Mouse (Mus musculus) megakaryocyte, embryonic 14.5 days (primary cell): Measurements from ENCODE around the gene Ovch2.

ENCODE experiments used
- FLI1 ChIP-seq: IDR thresholded peaks from 2 replicates; pipeline ENCODE4 v1.6.1; 2012; ENCODE audit warnings: low read length, inconsistent platforms, mixed read lengths
- GATA1 ChIP-seq: IDR thresholded peaks from 3 replicates; pipeline ENCODE4 v1.6.1; 2012; ENCODE audit warnings: mixed read lengths, low read length, inconsistent platforms, borderline replicate concordance

DNA sequence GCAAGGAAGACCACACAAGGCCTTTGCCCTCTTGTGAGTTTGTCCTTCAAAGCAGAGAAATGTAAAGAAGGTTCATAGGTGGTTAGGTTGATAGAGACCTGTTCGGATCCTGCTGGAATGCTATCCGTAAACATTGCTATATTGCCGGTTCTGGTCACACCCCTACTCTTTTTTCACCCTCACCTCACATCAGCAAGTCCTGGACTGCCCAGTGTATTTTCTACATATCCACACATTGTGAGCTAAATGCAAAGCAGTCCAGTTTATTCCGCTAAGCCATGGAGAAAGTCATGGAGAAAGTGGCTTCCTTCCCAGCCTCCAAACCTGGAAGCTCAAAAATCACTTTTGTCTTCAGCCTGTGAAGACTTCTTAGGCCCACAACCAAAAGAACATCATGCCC is 51.3 kb downstream of the Ovch2 start:
- TF ChIP-seq GATA1 (no peak), FLI1 (no peak)
